Mouse (Mus musculus) thymus, postnatal 14 days (tissue): ENCODE measurements around the gene Psen1.

ENCODE experiments used
- DNase-seq: peaks from one replicate; pipeline ENCODE4 v3.0.0; 2021

Gene Psen1

GRCm38 (mm10) chr12:83780181-83780580 lies 92.2 kb downstream of the Psen1 start:
- DNase-seq: no peak

DNA sequence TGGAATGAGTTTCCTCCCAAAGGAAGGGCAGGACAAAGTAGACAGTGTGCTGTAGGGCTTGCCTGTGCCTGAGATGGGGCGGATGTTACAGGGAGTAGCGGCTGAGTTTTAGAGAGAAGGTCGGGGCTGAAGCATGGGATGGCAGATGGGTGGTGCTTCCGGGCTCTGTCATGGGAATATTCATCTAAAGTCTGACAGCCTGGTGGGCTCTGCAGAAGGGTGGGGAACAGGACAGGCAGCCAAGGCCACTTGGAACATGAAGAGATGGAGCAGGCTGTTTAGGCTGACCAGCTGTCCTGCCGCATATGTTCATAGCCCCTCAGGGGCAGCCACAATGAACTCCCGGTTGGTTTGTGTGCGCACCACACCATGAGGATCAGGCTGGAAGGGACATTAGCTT lies 93.3 kb downstream of the Psen1 start:
- no peak for DNase-seq

DNA sequence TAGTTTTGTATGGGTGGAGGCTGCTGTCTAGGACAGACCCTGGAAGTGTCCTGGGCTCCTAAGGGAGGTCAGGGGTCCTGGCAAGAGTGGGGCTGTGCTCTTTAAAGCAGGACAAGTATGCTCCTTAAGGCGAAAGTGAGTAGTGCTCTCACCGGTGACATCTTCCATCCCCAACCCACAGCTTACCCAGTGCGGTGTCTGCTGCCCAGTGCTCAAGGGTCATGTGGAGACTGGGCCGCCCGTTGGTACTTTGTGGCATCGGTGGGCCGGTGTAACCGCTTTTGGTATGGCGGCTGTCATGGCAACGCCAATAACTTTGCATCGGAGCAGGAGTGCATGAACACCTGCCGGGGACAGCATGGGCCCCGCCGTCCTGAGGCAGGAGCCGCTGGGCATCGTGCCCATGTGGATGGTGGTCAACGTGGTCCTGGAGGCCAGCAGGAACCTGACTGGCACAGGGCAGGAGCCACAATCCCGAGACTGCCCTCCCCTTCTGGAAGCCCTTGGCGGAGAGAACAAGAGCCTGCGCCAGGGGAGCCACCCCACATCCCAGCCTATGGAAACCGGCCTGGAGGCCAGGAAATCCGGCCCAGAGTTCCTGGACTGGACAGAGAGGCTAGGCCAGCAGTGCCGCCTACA lies 93.8 kb downstream of the Psen1 start:
- DNase-seq: no peak

- no peak for DNase-seq
Measured at GRCm38 (mm10) chr12:83782669-83783068, 94.7 kb downstream of the Psen1 start.
